Mouse (Mus musculus): ENCODE results near the gene Sel1l3. TPM values are rescaled to one million over a fixed set of nuclear protein-coding genes. Genes with fewer than 3 reads are reported as not detected.

Sel1l3 gene
- polyA plus RNA-seq, 1 experiment from 2014 or later: 2.1 TPM

DNA sequence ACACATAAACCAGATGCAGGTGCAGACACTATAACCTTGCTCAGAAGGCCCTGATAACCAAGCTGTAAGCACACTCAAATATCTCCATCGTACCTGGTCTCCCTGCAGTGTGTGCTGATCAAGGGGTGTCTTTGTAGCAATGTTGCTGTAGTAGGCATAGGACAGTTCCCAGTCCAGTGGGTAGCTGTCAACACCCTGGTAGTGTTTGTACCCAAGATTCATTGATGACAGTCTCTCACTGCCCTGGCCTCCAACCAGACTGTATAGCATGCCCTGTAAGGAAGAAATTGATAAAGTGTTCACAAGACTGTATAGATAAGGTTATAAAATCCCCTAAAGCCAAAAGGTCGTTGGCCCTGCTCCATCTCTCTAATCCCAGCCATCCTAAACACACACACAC lies 59.6 kb downstream of the Sel1l3 start:
- Histone ChIP-seq H3K4me1 (ENCODE audit: control insufficient read depth, insufficient read depth, low read length) (no peaks in the 10 kb centered on the region), H3K4me3 (ENCODE audit: low read depth, low read length) (no peak overlapping the region), H3K36me3 (replicated peaks; ENCODE audit: control insufficient read depth, insufficient read depth, low read depth, low read length) (no peaks in the 10 kb centered on the region), H3K9ac (replicated peaks; ENCODE audit: low read length) (no peak overlapping the region), H3K4me2 (ENCODE audit: low read depth, low read length) (no peak overlapping the region), H3K9me3 (replicated peaks; ENCODE audit: control insufficient read depth, low read length) (no peaks in the 10 kb centered on the region), H3K27ac (replicated peaks; ENCODE audit: low read depth, low read length) (no peak overlapping the region), H3K27me3 (ENCODE audit: control insufficient read depth, insufficient read depth, low read length) (no peaks in the 10 kb centered on the region)
- DNase-seq (ENCODE audit: low spot score): no peak
- ATAC-seq (replicated peaks; ENCODE audit: insufficient number of reproducible peaks, low FRiP score, low TSS enrichment, low read depth): no peak
- 77% methylated on average over 2 of the region's 2 CpGs for WGBS

- Histone ChIP-seq H3K4me3 (ENCODE audit: low read depth, low read length) (no peak overlapping the region), H3K27ac (replicated peaks; ENCODE audit: low read depth, low read length) (no peak overlapping the region), H3K4me1 (ENCODE audit: control insufficient read depth, insufficient read depth, low read length) (no peaks in the 10 kb centered on the region), H3K36me3 (replicated peaks; ENCODE audit: control insufficient read depth, insufficient read depth, low read depth, low read length) (no peaks in the 10 kb centered on the region), H3K9me3 (replicated peaks; ENCODE audit: control insufficient read depth, low read length) (no peaks in the 10 kb centered on the region), H3K27me3 (ENCODE audit: control insufficient read depth, insufficient read depth, low read length) (no peaks in the 10 kb centered on the region), H3K4me2 (ENCODE audit: low read depth, low read length) (no peak overlapping the region), H3K9ac (replicated peaks; ENCODE audit: low read length) (no peak overlapping the region)
- DNase-seq (ENCODE audit: low spot score) (no peak), ATAC-seq (replicated peaks; ENCODE audit: insufficient number of reproducible peaks, low FRiP score, low TSS enrichment, low read depth) (no peak)
- WGBS: 80% methylated on average over 5 of the region's 5 CpGs
Observed at GRCm38 (mm10) chr5:53153144-53153543, 60.6 kb downstream of the Sel1l3 start.

DNA sequence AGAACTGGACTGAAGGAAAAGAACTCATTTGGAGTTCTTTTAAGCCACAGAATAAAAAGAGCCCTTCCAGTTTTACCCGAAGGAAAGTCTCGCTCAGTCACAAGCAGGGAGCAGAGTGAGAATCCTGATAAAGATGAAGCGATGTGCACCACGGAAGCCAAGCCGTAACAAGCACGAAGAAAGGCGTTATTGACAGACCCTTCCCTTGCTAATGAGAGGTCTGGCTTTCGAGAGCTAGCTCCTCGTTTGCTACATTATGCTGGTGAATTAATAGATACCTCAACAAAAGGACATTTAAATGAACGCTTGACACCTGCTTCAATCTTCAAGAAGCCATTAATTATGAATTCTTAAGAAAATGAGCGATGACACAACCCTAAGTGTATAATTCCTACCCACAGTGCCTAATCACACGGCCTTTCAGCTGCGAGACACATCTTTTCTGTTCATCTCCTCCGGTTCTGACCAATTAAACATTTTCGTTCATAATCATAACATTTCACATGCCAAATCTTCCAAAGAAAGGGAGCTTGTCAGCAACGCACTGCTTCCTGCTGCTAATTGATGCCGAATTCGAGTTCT lies 62.3 kb downstream of the Sel1l3 start:
- no peak for ATAC-seq (replicated peaks; ENCODE audit: insufficient number of reproducible peaks, low FRiP score, low TSS enrichment, low read depth)

DNA sequence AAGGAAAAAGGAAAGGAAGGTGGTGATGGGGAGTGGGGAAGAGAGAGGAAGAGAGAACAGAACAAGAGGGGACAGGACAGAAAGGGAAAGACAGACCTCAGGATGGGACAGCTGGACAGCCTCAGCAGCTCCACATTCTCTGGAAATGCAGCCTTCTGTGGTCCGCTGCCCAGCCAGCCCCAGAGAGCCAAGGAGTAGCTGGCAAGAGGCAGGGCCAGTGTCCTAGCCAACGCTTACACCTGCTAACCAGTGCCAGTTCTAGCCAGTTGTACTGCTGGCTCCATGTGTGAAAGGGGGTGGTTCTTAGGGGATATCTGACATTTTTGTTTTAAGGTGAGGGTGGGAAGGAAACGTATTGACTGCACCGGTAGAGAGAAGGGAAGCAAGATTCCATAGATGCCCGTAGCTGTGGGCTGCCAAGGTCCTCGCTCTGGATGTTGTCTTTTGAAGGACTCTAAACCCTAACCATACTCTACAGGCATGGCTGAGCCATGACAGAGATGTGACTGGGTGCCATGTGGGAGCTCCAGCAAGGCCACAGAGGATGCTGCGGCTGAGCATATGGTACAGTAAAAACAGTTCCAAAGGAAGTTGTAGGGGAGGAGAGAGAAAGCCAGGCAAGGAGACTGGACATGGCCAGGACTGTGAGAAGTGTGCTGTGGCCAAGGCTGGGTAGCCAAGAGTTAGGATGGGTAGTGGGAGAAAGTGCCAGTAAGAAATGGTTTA lies 64.6 kb downstream of the Sel1l3 start:
- Histone ChIP-seq H3K9ac (replicated peaks; ENCODE audit: low read length) (no peak overlapping the region), H3K27me3 (ENCODE audit: control insufficient read depth, insufficient read depth, low read length) (no peaks in the 10 kb centered on the region), H3K4me1 (ENCODE audit: control insufficient read depth, insufficient read depth, low read length) (no peaks in the 10 kb centered on the region), H3K9me3 (replicated peaks; ENCODE audit: control insufficient read depth, low read length) (no peaks in the 10 kb centered on the region), H3K36me3 (replicated peaks; ENCODE audit: control insufficient read depth, insufficient read depth, low read depth, low read length) (no peaks in the 10 kb centered on the region), H3K27ac (replicated peaks; ENCODE audit: low read depth, low read length) (no peak overlapping the region), H3K4me3 (ENCODE audit: low read depth, low read length) (no peak overlapping the region), H3K4me2 (ENCODE audit: low read depth, low read length) (no peak overlapping the region)
- DNase-seq (ENCODE audit: low spot score): no peak
- ATAC-seq (replicated peaks; ENCODE audit: insufficient number of reproducible peaks, low FRiP score, low TSS enrichment, low read depth): no peak
- 86% methylated on average over 7 of the region's 7 CpGs for WGBS

More for the DNA sequence above, 62.3 kb downstream of the Sel1l3 start:
- no peaks in the 10 kb centered on the region for H3K4me1 ChIP-seq (ENCODE audit: control insufficient read depth, insufficient read depth, low read length)
- no peak overlapping the region for H3K4me3 ChIP-seq (ENCODE audit: low read depth, low read length)
- no peak for DNase-seq (ENCODE audit: low spot score)
- no peak overlapping the region for H3K27ac ChIP-seq (replicated peaks; ENCODE audit: low read depth, low read length)
- no peaks in the 10 kb centered on the region for H3K9me3 ChIP-seq (replicated peaks; ENCODE audit: control insufficient read depth, low read length)
- H3K36me3 ChIP-seq (replicated peaks; ENCODE audit: control insufficient read depth, insufficient read depth, low read depth, low read length): no peaks in the 10 kb centered on the region
- no peak overlapping the region for H3K9ac ChIP-seq (replicated peaks; ENCODE audit: low read length)
- 77% methylated on average over 18 of the region's 18 CpGs for WGBS
- no peak overlapping the region for H3K4me2 ChIP-seq (ENCODE audit: low read depth, low read length)
- no peaks in the 10 kb centered on the region for H3K27me3 ChIP-seq (ENCODE audit: control insufficient read depth, insufficient read depth, low read length)

- no peak for DNase-seq (ENCODE audit: low spot score)
- WGBS: 52% methylated on average over 8 of the region's 8 CpGs
Observed at GRCm38 (mm10) chr5:53148160-53148923, 65.4 kb downstream of the Sel1l3 start.

DNA sequence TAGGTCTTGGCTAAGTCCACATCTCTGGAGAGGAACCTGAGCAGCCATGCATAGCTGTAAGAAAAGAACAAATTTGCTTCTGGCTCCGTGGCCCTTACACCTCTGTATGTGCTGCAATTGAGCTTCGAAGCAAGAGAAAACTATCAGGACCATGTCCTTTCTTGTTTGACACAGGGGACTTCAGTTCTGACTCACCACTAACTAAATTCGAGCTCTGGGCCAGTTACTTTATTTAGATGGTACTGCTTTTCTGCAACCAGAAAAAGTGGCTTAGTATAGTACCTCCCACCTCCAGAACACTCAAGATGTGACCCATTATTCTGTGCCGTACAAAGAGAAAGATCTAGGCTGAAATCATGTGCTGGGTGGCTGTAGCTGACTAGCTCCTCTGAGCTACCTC lies 66.3 kb downstream of the Sel1l3 start:
- no peaks in the 10 kb centered on the region for H3K4me1 ChIP-seq (ENCODE audit: control insufficient read depth, insufficient read depth, low read length)
- DNase-seq (ENCODE audit: low spot score) (no peak), ATAC-seq (replicated peaks; ENCODE audit: insufficient number of reproducible peaks, low FRiP score, low TSS enrichment, low read depth) (no peak)
- H3K9me3 ChIP-seq (replicated peaks; ENCODE audit: control insufficient read depth, low read length): no peaks in the 10 kb centered on the region
- no peak overlapping the region for H3K4me2 ChIP-seq (ENCODE audit: low read depth, low read length)
- WGBS: 81% methylated on average over 4 of the region's 4 CpGs
- H3K36me3 ChIP-seq (replicated peaks; ENCODE audit: control insufficient read depth, insufficient read depth, low read depth, low read length): no peaks in the 10 kb centered on the region
- H3K27me3 ChIP-seq (ENCODE audit: control insufficient read depth, insufficient read depth, low read length): no peaks in the 10 kb centered on the region
- no peak overlapping the region for H3K9ac ChIP-seq (replicated peaks; ENCODE audit: low read length)
- H3K27ac ChIP-seq (replicated peaks; ENCODE audit: low read depth, low read length): no peak overlapping the region
- H3K4me3 ChIP-seq (ENCODE audit: low read depth, low read length): no peak overlapping the region

More at GRCm38 (mm10) chr5:53148160-53148923, 65.4 kb downstream of the Sel1l3 start:
- H3K4me2 ChIP-seq (ENCODE audit: low read depth, low read length): no peak overlapping the region
- no peaks in the 10 kb centered on the region for H3K9me3 ChIP-seq (replicated peaks; ENCODE audit: control insufficient read depth, low read length)
- H3K4me1 ChIP-seq (ENCODE audit: control insufficient read depth, insufficient read depth, low read length): no peaks in the 10 kb centered on the region
- ATAC-seq (replicated peaks; ENCODE audit: insufficient number of reproducible peaks, low FRiP score, low TSS enrichment, low read depth): no peak
- H3K4me3 ChIP-seq (ENCODE audit: low read depth, low read length): no peak overlapping the region
- no peak overlapping the region for H3K9ac ChIP-seq (replicated peaks; ENCODE audit: low read length)
- no peaks in the 10 kb centered on the region for H3K36me3 ChIP-seq (replicated peaks; ENCODE audit: control insufficient read depth, insufficient read depth, low read depth, low read length)
- H3K27ac ChIP-seq (replicated peaks; ENCODE audit: low read depth, low read length): no peak overlapping the region
- no peaks in the 10 kb centered on the region for H3K27me3 ChIP-seq (ENCODE audit: control insufficient read depth, insufficient read depth, low read length)

DNA sequence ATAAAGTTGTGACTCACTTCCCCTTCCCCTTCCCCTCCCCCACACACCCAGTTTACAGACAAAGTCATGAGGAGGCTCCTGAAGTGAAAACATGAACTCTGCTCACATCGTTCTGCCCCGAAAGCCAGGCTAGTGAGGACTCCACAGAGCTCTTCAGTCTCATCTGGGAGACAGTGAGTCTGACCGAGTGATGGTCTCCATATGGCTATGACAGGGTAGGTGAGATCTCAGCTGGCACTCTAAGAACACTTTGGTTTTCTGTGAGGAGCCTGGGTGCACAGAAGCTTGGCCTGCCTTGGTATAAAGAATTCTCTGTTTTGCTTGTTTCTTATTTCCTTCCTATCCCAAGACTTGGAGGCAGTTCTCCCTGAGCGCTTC lies 67.1 kb downstream of the Sel1l3 start:
- H3K4me2 ChIP-seq (ENCODE audit: low read depth, low read length): no peak overlapping the region
- 75% methylated on average over 4 of the region's 4 CpGs for WGBS
- DNase-seq (ENCODE audit: low spot score): no peak
- H3K9me3 ChIP-seq (replicated peaks; ENCODE audit: control insufficient read depth, low read length): no peaks in the 10 kb centered on the region
- H3K4me3 ChIP-seq (ENCODE audit: low read depth, low read length): no peak overlapping the region
- H3K9ac ChIP-seq (replicated peaks; ENCODE audit: low read length): no peak overlapping the region
- no peak overlapping the region for H3K27ac ChIP-seq (replicated peaks; ENCODE audit: low read depth, low read length)
- ATAC-seq (replicated peaks; ENCODE audit: insufficient number of reproducible peaks, low FRiP score, low TSS enrichment, low read depth): no peak
- H3K4me1 ChIP-seq (ENCODE audit: control insufficient read depth, insufficient read depth, low read length): no peaks in the 10 kb centered on the region
- no peaks in the 10 kb centered on the region for H3K36me3 ChIP-seq (replicated peaks; ENCODE audit: control insufficient read depth, insufficient read depth, low read depth, low read length)
- no peaks in the 10 kb centered on the region for H3K27me3 ChIP-seq (ENCODE audit: control insufficient read depth, insufficient read depth, low read length)

Measured in embryonic facial prominence, embryonic 11.5 days (tissue).